Mouse (Mus musculus) heart, embryonic 10.5 days (tissue): ENCODE results near the gene Glyctk. TPM values are rescaled to one million over a fixed set of nuclear protein-coding genes. Genes with fewer than 3 reads are reported as not detected.

Experiments
- DNase-seq: peaks from one replicate; pipeline ENCODE4 v3.0.0-alpha.2; 2017; ENCODE audit warnings: low spot score
- H3K27ac ChIP-seq: fragments of 300-500 bp; sonication (generic); 2 replicates; pipeline ENCODE4 v1.5.1; 2016; ENCODE audit warnings: mild to moderate bottlenecking
- H3K27me3 ChIP-seq: fragments of 300-500 bp; sonication (generic); 2 replicates; pipeline ENCODE4 v1.6.1; 2016; ENCODE audit warnings: mild to moderate bottlenecking; ENCODE audit not compliant: poor library complexity, insufficient read depth, severe bottlenecking
- H3K36me3 ChIP-seq: fragments of 300-500 bp; sonication (generic); 2 replicates; pipeline ENCODE4 v1.6.1; 2016; ENCODE audit warnings: mild to moderate bottlenecking, moderate library complexity
- H3K4me1 ChIP-seq: fragments of 300-500 bp; sonication (generic); 2 replicates; pipeline ENCODE4 v1.6.1; 2016; ENCODE audit warnings: mild to moderate bottlenecking
- H3K4me3 ChIP-seq: fragments of 300-500 bp; sonication (generic); 2 replicates; pipeline ENCODE4 v1.5.1; 2016; ENCODE audit warnings: mild to moderate bottlenecking, moderate library complexity
- H3K9me3 ChIP-seq: fragments of 300-500 bp; sonication (generic); 2 replicates; pipeline ENCODE4 v1.6.1; 2016; ENCODE audit warnings: mild to moderate bottlenecking, moderate library complexity
- WGBS: fragments of 180-500 bp; shearing (Covaris S2); methylation state at CpG from one replicate; pipeline ENCODE4 v1.1.7; 2016; 5-methylcytosine and 5-hydroxymethylcytosine counted together
- polyA plus RNA-seq: library from polyadenylated mRNA; unstranded; fragments of >200 nt; fragmentation: Nextera tagmentation; extraction: Ambion mirVana; gene quantifications from 2 replicates; pipeline ENCODE4 v1.2.1, GENCODE M21; 2016

Gene Glyctk
- polyA plus RNA-seq, 1 experiment from 2014 or later = 2.5 TPM

- no peak overlapping the region for H3K27ac ChIP-seq
- peaks cover 10% of the 10 kb centered on the region for H3K4me1 ChIP-seq
- 57% methylated on average over 5 of the region's 5 CpGs for WGBS
- H3K27me3 ChIP-seq = peaks cover 30% of the 10 kb centered on the region
- no peak for DNase-seq
- no peaks in the 10 kb centered on the region for H3K36me3 ChIP-seq
- no peak overlapping the region for H3K4me3 ChIP-seq
- no peaks in the 10 kb centered on the region for H3K9me3 ChIP-seq
These were observed 1.5 kb downstream of the Glyctk start for GRCm38 (mm10) chr9:106156419-106156818.

- Histone ChIP-seq H3K4me3 (no peak overlapping the region), H3K4me1 (peaks cover 15% of the 10 kb centered on the region), H3K27ac (no peak overlapping the region), H3K9me3 (no peaks in the 10 kb centered on the region), H3K27me3 (peaks cover 54% of the 10 kb centered on the region), H3K36me3 (no peaks in the 10 kb centered on the region)
- no peak for DNase-seq
- 82% methylated on average over 9 of the region's 9 CpGs for WGBS
These were observed 3.8 kb downstream of the Glyctk start for GRCm38 (mm10) chr9:106154106-106154505.

GRCm38 (mm10) chr9:106149399-106149754 is 8.6 kb downstream of the Glyctk start:
- DNase-seq = no peak
- no peaks in the 10 kb centered on the region for H3K9me3 ChIP-seq

GRCm38 (mm10) chr9:106148541-106149398 is 9.2 kb downstream of the Glyctk start:
- Histone ChIP-seq H3K4me3 (peak overlapping the region; percentile 48), H3K27me3 (peaks cover 65% of the 10 kb centered on the region), H3K36me3 (no peaks in the 10 kb centered on the region), H3K27ac (peak overlapping the region; percentile 53), H3K9me3 (no peaks in the 10 kb centered on the region), H3K4me1 (peaks cover 22% of the 10 kb centered on the region)
- no peak for DNase-seq
- 2% methylated on average over 36 of the region's 36 CpGs for WGBS

More at GRCm38 (mm10) chr9:106149399-106149754, 8.6 kb downstream of the Glyctk start:
- 20% methylated on average over 10 of the region's 10 CpGs for WGBS
- Histone ChIP-seq H3K36me3 (no peaks in the 10 kb centered on the region), H3K27me3 (peaks cover 69% of the 10 kb centered on the region), H3K27ac (no peak overlapping the region), H3K4me3 (peak overlapping the region; percentile 48), H3K4me1 (peaks cover 22% of the 10 kb centered on the region)

DNA sequence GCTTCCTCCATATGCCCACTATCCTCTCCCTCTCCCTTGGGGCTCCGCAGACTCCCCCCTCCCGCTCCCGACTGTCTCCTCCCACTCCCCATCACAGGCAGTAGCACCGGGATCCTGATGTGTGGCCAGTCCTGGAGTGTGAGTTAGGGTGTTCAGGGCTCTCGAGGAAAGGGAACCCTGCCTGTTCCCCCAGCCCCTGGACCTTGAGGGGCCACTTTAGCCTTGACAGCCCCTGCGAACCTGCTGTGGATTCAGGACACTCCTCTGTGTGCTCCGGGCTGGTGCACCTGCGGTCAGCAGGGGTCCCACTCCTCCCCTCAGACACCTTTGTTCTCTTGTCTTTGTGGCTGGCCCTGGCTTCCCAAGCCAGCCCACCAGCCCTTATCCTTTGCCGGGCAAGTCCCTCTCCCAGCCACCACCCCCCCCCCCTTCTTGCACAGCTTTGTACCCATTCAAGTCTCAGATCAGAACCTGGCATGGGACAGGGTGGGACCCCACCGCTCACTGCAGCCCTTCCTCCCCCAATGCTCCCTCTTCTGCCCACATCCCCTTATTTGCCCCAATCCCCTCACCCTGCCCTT is 10.0 kb downstream of the Glyctk start:
- DNase-seq = no peak
- peak overlapping the region; percentile 48 for H3K4me3 ChIP-seq
- peaks cover 61% of the 10 kb centered on the region for H3K27me3 ChIP-seq

DNA sequence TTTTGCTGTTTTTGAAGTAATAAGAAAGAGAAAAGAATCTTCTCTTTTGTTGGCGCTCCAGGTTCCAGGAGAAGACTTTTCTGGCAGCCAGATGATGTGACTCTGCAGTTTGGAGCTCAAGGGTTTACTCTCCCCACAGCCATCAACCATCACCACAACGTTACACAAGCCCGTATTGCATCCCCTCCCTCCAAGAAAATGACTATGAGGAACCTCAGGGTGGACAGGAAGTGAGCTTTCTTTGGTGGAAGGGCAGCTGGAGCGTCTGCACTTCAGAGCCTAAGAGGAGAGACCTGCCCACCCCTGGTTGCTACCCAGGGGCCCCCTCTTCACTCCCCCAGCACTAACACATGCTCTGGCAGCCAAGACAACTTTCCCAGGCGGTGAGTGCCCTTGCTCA is 10.7 kb downstream of the Glyctk start:
- no peak for DNase-seq
- Histone ChIP-seq H3K4me1 (peaks cover 22% of the 10 kb centered on the region), H3K4me3 (no peak overlapping the region; the same call in 1 of the 2 replicates), H3K36me3 (no peaks in the 10 kb centered on the region), H3K27ac (no peak overlapping the region), H3K9me3 (no peaks in the 10 kb centered on the region), H3K27me3 (peaks cover 62% of the 10 kb centered on the region)
- WGBS = 24% methylated on average over 5 of the region's 5 CpGs

More for the DNA sequence above, 10.0 kb downstream of the Glyctk start:
- WGBS = 7% methylated on average over 10 of the region's 10 CpGs
- H3K4me1 ChIP-seq = peaks cover 22% of the 10 kb centered on the region
- H3K9me3 ChIP-seq = no peaks in the 10 kb centered on the region
- no peaks in the 10 kb centered on the region for H3K36me3 ChIP-seq
- peak overlapping the region; percentile 53 for H3K27ac ChIP-seq

DNA sequence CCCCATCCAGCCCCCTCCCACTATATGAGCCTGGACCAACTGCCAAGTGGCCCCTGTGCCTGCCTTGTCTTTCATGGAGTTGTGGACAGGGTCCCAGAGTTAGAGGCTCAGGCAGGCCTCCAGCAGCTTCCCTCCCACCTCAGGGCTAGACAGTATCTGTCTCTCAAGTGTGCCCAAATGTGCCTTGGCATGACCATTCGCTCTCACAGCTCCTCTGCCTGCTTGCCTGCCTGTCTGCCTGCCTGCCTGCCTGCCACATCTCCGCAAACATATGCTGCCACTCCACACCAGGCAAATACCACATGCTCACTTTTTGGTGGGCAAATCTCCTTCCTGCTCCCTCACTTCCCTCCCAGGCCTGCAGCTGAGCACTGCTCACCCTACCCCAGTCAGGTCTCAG is 12.4 kb downstream of the Glyctk start:
- 89% methylated on average over 2 of the region's 2 CpGs for WGBS
- peaks cover 61% of the 10 kb centered on the region for H3K27me3 ChIP-seq

GRCm38 (mm10) chr9:106144176-106144575 is 13.8 kb downstream of the Glyctk start:
- Histone ChIP-seq H3K36me3 (no peaks in the 10 kb centered on the region), H3K27ac (no peak overlapping the region), H3K4me3 (no peak overlapping the region), H3K4me1 (peaks cover 22% of the 10 kb centered on the region), H3K9me3 (no peaks in the 10 kb centered on the region), H3K27me3 (peaks cover 49% of the 10 kb centered on the region)
- DNase-seq = no peak
- WGBS = 81% methylated on average over 7 of the region's 7 CpGs

More for the DNA sequence above, 12.4 kb downstream of the Glyctk start:
- Histone ChIP-seq H3K4me1 (peaks cover 22% of the 10 kb centered on the region), H3K4me3 (no peak overlapping the region), H3K36me3 (no peaks in the 10 kb centered on the region), H3K9me3 (no peaks in the 10 kb centered on the region), H3K27ac (no peak overlapping the region)
- DNase-seq = no peak

DNA sequence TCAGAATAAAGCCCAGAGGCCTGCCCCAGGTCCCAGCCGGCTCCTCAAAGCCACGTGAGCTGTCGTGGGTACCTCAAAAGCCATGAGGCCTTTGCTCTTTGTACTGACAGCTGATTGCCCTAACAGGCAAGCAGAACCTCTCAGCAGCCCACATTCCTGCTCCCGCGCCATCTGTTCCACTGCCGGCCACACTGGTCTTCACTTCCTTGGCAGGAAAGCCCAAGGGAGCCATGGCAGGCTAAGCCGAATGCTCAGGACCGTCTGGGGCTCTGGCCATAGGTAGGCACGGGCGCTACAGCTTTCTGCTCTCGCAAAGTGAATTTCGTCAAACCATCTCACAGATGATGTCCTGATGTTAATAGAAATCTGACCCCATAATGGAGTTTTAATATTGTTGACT is 16.0 kb downstream of the Glyctk start:
- peaks cover 28% of the 10 kb centered on the region for H3K27me3 ChIP-seq
- no peaks in the 10 kb centered on the region for H3K36me3 ChIP-seq
- no peak overlapping the region for H3K27ac ChIP-seq
- 0 out of 2 replicates have a peak, but pooled peaks cover 4% of the 10 kb centered on the region for H3K4me1 ChIP-seq
- WGBS = 78% methylated on average over 12 of the region's 12 CpGs
- DNase-seq = no peak
- no peak overlapping the region for H3K4me3 ChIP-seq
- no peaks in the 10 kb centered on the region for H3K9me3 ChIP-seq

GRCm38 (mm10) chr9:106139763-106140162 is 18.2 kb downstream of the Glyctk start:
- Histone ChIP-seq H3K9me3 (no peaks in the 10 kb centered on the region), H3K4me3 (no peak overlapping the region), H3K27me3 (0 out of 2 replicates have a peak, but pooled peaks cover 13% of the 10 kb centered on the region), H3K4me1 (0 out of 2 replicates have a peak, but pooled peaks cover 4% of the 10 kb centered on the region), H3K27ac (no peak overlapping the region), H3K36me3 (no peaks in the 10 kb centered on the region)
- WGBS = 66% methylated on average over 10 of the region's 10 CpGs
- no peak for DNase-seq

DNA sequence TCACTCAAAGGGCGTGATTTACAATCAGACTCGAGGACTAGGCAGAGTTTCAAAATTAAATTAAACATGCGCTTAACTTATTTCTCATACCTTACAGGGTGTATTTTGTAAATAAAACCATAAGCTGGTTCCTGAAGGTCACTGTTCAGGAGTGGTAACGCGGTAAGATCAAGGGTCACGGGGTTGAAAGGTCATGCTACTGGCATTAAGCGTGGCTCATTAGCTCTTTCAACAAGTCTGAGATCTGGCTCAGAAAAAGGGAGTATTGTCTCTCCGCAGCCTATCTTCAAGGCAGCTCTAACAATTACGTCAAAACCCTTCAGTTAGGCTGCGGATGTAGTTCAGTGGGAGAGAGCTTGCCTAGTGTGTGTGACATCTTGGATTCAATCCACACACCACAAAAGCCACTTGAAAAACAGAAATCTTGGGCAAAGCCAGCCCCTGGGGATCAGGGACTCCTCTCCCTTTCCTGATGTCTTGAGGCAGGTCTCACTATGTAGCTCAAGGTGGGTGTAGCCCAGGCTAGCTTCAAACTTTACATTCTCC is 20.2 kb downstream of the Glyctk start:
- Histone ChIP-seq H3K4me1 (0 out of 2 replicates have a peak, but pooled peaks cover 4% of the 10 kb centered on the region), H3K27me3 (0 out of 2 replicates have a peak, but pooled peaks cover 13% of the 10 kb centered on the region), H3K27ac (no peak overlapping the region), H3K36me3 (no peaks in the 10 kb centered on the region), H3K4me3 (no peak overlapping the region), H3K9me3 (no peaks in the 10 kb centered on the region)
- 72% methylated on average over 10 of the region's 10 CpGs for WGBS
- no peak for DNase-seq

- WGBS = 70% methylated on average over 7 of the region's 7 CpGs
- H3K9me3 ChIP-seq = no peaks in the 10 kb centered on the region
- no peak for DNase-seq
These were observed 27.7 kb downstream of the Glyctk start for GRCm38 (mm10) chr9:106130250-106130649.

DNA sequence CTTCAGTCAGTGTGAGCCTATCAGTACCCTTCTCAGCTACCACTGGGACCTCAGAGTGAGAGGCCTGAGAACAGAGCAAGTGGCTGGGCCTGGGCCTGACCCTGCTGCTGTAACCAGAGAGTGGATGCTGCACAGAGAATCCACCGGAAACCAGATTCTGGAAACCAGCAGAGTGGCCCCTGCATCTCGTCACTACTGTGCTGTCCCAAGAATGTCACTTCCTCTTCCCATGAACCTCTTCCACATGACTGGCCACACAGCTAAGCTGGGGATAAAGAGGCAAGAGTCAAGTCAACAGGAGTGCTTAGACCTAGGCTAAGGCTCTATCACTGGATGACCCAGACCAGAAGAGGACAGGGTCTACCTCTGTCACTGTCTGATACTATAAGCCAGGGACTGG is 28.9 kb downstream of the Glyctk start:
- Histone ChIP-seq H3K27me3 (no peaks in the 10 kb centered on the region), H3K36me3 (no peaks in the 10 kb centered on the region), H3K9me3 (no peaks in the 10 kb centered on the region), H3K4me1 (no peaks in the 10 kb centered on the region), H3K27ac (no peak overlapping the region), H3K4me3 (no peak overlapping the region)
- 65% methylated on average over 2 of the region's 2 CpGs for WGBS
- no peak for DNase-seq

More at GRCm38 (mm10) chr9:106130250-106130649, 27.7 kb downstream of the Glyctk start:
- Histone ChIP-seq H3K4me1 (no peaks in the 10 kb centered on the region), H3K36me3 (no peaks in the 10 kb centered on the region), H3K27ac (no peak overlapping the region), H3K27me3 (no peaks in the 10 kb centered on the region), H3K4me3 (no peak overlapping the region)
